Mouse (Mus musculus): Measurements from ENCODE around the gene Rtl6.

- TF ChIP-seq HCFC1 (IDR thresholded peaks at IDR 0.05; ENCODE audit: borderline replicate concordance, insufficient read depth, low read length) (no peak), CHD2 (IDR thresholded peaks at IDR 0.05; ENCODE audit: low read depth, low read length) (no peak), ZC3H11A (IDR thresholded peaks at IDR 0.05; ENCODE audit: borderline replicate concordance, low read depth, low read length) (no peak), ZNF384 (IDR thresholded peaks at IDR 0.05; ENCODE audit: low read depth, low read length) (no peak)
Measured at GRCm38 (mm10) chr15:84551065-84551464, 6.6 kb downstream of the Rtl6 start.
